Mouse (Mus musculus): ENCODE measurements around the gene Amigo2. TPM values are rescaled to one million over a fixed set of nuclear protein-coding genes. Genes with fewer than 3 reads are reported as not detected.

The Amigo2 gene
- total and polyA plus RNA-seq, 3 experiments: 6.4 to 23.0 (median 19.1) TPM

- H3K27ac ChIP-seq (ENCODE audit: insufficient read depth, low read depth): no peak overlapping the region
- in situ Hi-C loops (cut with MboI; ENCODE audit: low pct_ligation_motif_present, low pct_unique_long_range_greater_than_20kb, low sequenced_read_pairs) (loop anchor here (10.0 kb wide), 1 partner anchor 208 kb away; no protein-coding TSS in a partner anchor), dilution Hi-C loops (cut with MboI; ENCODE audit: extremely low pct_ligation_motif_present, extremely low pct_unique_long_range_greater_than_20kb, low sequenced_read_pairs) (no loop called here)
These were observed 9.3 kb upstream of the Amigo2 start for GRCm38 (mm10) chr15:97256411-97256810.

GRCm38 (mm10) chr15:97255800-97256199 is 8.7 kb upstream of the Amigo2 start:
- H3K4me2 ChIP-seq (ENCODE audit: insufficient read depth, low read depth, poor library complexity, severe bottlenecking): no peak overlapping the region
- H3K79me2 ChIP-seq (replicated peaks; ENCODE audit: control insufficient read depth, extremely low read depth, insufficient read depth, poor library complexity, severe bottlenecking): no peaks in the 10 kb centered on the region; the same call in 1 of the 2 replicates
- H3K4me1 ChIP-seq (ENCODE audit: control insufficient read depth in 1 of 2, insufficient read depth in 2 of 2): peaks cover 32 to 82% of the 10 kb centered on the region in 2 experiments
- H3K27ac ChIP-seq (ENCODE audit: insufficient read depth, low read depth): no peak overlapping the region
- no peaks in the 10 kb centered on the region for H3K9me3 ChIP-seq (replicated peaks; ENCODE audit: low read length)
- no peaks in the 10 kb centered on the region for H3K36me3 ChIP-seq (replicated peaks in 1 of 2; ENCODE audit: control insufficient read depth in 1 of 2, insufficient read depth in 1 of 2, low read length in 1 of 2)
- H3K27me3 ChIP-seq (replicated peaks): no peaks in the 10 kb centered on the region
- peak; percentile 60 for DNase-seq (ENCODE audit: extremely low read depth)
- no peak overlapping the region for H3K4me3 ChIP-seq (replicated peaks in 1 of 3; ENCODE audit: low read depth in 2 of 3, low read length in 2 of 3, poor library complexity in 1 of 3)
- no peak overlapping the region for H3K9ac ChIP-seq (ENCODE audit: insufficient read depth, low read depth)
- in situ Hi-C loops (cut with MboI; ENCODE audit: low pct_ligation_motif_present, low pct_unique_long_range_greater_than_20kb, low sequenced_read_pairs): loop anchor here (10.0 kb wide), 1 partner anchor 209 kb away; no protein-coding TSS in a partner anchor
- peak; percentile 17; the same call in 1 of the 2 replicates for TF ChIP-seq HCFC1 (IDR thresholded peaks at IDR 0.05; ENCODE audit: low read depth, low read length)
- peak; percentile 35; the same call in 1 of the 2 replicates for TF ChIP-seq ELF1 (IDR thresholded peaks at IDR 0.05; ENCODE audit: low read depth, low read length)
- no peak for TF ChIP-seq E2F4 (IDR thresholded peaks at IDR 0.05; ENCODE audit: insufficient replicate concordance, low read depth, low read length)
- no peak for TF ChIP-seq ZMIZ1 (IDR thresholded peaks at IDR 0.05; ENCODE audit: low read depth, low read length)
- dilution Hi-C loops (cut with MboI; ENCODE audit: extremely low pct_ligation_motif_present, extremely low pct_unique_long_range_greater_than_20kb, low sequenced_read_pairs): no loop called here

More at GRCm38 (mm10) chr15:97256411-97256810, 9.3 kb upstream of the Amigo2 start:
- no peak for DNase-seq (ENCODE audit: extremely low read depth)
- H3K4me3 ChIP-seq (replicated peaks in 1 of 3; ENCODE audit: low read depth in 2 of 3, low read length in 2 of 3, poor library complexity in 1 of 3): no peak overlapping the region
- no peaks in the 10 kb centered on the region for H3K27me3 ChIP-seq (replicated peaks)
- no peak overlapping the region for H3K4me2 ChIP-seq (ENCODE audit: insufficient read depth, low read depth, poor library complexity, severe bottlenecking)
- no peaks in the 10 kb centered on the region for H3K36me3 ChIP-seq (replicated peaks in 1 of 2; ENCODE audit: control insufficient read depth in 1 of 2, insufficient read depth in 1 of 2, low read length in 1 of 2)
- TF ChIP-seq HCFC1 (IDR thresholded peaks at IDR 0.05; ENCODE audit: low read depth, low read length) (no peak), SIN3A (IDR thresholded peaks at IDR 0.05; ENCODE audit: low read length) (no peak), ETS1 (conservative IDR thresholded peaks at IDR 0.05; ENCODE audit: low read depth, low read length) (no peak), EP300 (IDR thresholded peaks at IDR 0.05; ENCODE audit: low read length) (no peak), POLR2AphosphoS2 (IDR thresholded peaks at IDR 0.05; ENCODE audit: low read depth, low read length) (no peak), POLR2A (IDR thresholded peaks at IDR 0.05; ENCODE audit: low read depth, low read length) (no peak)
- no peaks in the 10 kb centered on the region for H3K9me3 ChIP-seq (replicated peaks; ENCODE audit: low read length)
- H3K9ac ChIP-seq (ENCODE audit: insufficient read depth, low read depth): no peak overlapping the region
- no peaks in the 10 kb centered on the region; the same call in 1 of the 2 replicates for H3K79me2 ChIP-seq (replicated peaks; ENCODE audit: control insufficient read depth, extremely low read depth, insufficient read depth, poor library complexity, severe bottlenecking)
- H3K4me1 ChIP-seq (ENCODE audit: control insufficient read depth in 1 of 2, insufficient read depth in 2 of 2): peaks cover 36 to 80% of the 10 kb centered on the region in 2 experiments

GRCm38 (mm10) chr15:97254375-97254774 is 7.3 kb upstream of the Amigo2 start:
- no peak for TF ChIP-seq MAZ (IDR thresholded peaks at IDR 0.05; ENCODE audit: low read depth, low read length)
- peak; percentile 20; the same call in 1 of the 2 replicates for TF ChIP-seq SMC3 (IDR thresholded peaks at IDR 0.05; ENCODE audit: low read depth, low read length)
- TF ChIP-seq ZNF384 (IDR thresholded peaks at IDR 0.05; ENCODE audit: low read depth, low read length): no peak
- TF ChIP-seq EP300 (IDR thresholded peaks at IDR 0.05; ENCODE audit: low read length): no peak
- peak in 1 of 2 experiments; percentile 49; a peak in 2 of 4 replicates for TF ChIP-seq CTCF (conservative IDR thresholded peaks at IDR 0.05 in 1 of 2, IDR thresholded peaks at IDR 0.05 in 1 of 2; ENCODE audit: low read depth in 2 of 2, low read length in 2 of 2)
- no peak for TF ChIP-seq NELFE (IDR thresholded peaks at IDR 0.05; ENCODE audit: low read depth, low read length)
- TF ChIP-seq KAT2A (IDR thresholded peaks at IDR 0.05; ENCODE audit: insufficient replicate concordance, low read length): no peak
- peak; percentile 45 for TF ChIP-seq RAD21 (IDR thresholded peaks at IDR 0.05; ENCODE audit: low read depth, low read length)
- in situ Hi-C loops (cut with MboI; ENCODE audit: low pct_ligation_motif_present, low pct_unique_long_range_greater_than_20kb, low sequenced_read_pairs): loop anchor here (5.0 to 10.0 kb wide), 2 partner anchors 128 to 210 kb away; no protein-coding TSS in a partner anchor
- no peak for DNase-seq (ENCODE audit: extremely low read depth)
- Histone ChIP-seq H3K79me2 (replicated peaks; ENCODE audit: control insufficient read depth, extremely low read depth, insufficient read depth, poor library complexity, severe bottlenecking) (no peaks in the 10 kb centered on the region; the same call in 1 of the 2 replicates), H3K27me3 (replicated peaks) (no peaks in the 10 kb centered on the region), H3K27ac (ENCODE audit: insufficient read depth, low read depth) (no peak overlapping the region), H3K4me2 (ENCODE audit: insufficient read depth, low read depth, poor library complexity, severe bottlenecking) (no peak overlapping the region), H3K9ac (ENCODE audit: insufficient read depth, low read depth) (no peak overlapping the region), H3K4me3 (replicated peaks in 1 of 3; ENCODE audit: low read depth in 2 of 3, low read length in 2 of 3, poor library complexity in 1 of 3) (no peak overlapping the region), H3K4me1 (ENCODE audit: control insufficient read depth in 1 of 2, insufficient read depth in 2 of 2) (peaks cover 28 to 80% of the 10 kb centered on the region in 2 experiments), H3K36me3 (replicated peaks in 1 of 2; ENCODE audit: control insufficient read depth in 1 of 2, insufficient read depth in 1 of 2, low read length in 1 of 2) (no peaks in the 10 kb centered on the region), H3K9me3 (replicated peaks; ENCODE audit: low read length) (no peaks in the 10 kb centered on the region)
- dilution Hi-C loops (cut with MboI; ENCODE audit: extremely low pct_ligation_motif_present, extremely low pct_unique_long_range_greater_than_20kb, low sequenced_read_pairs): no loop called here
